Comparison of ENCODE assay signal across 24 mouse cellular contexts in genomic region chr8:111369711-111370110, GRCm38 (mm10). TPM values are rescaled to one million over a fixed set of nuclear protein-coding genes. Genes with fewer than 3 reads are reported as not detected.
A peak's percentile ranks its signal among the peaks of the same experiment; 100 is the strongest.
DNase-seq lines count a peak whose midpoint lies in the region; ATAC-seq and TF ChIP-seq lines count a peak whose summit lies in the region.
"Had no signal": no experiment of that assay in that cellular context is flagged by ENCODE, and none has a peak within 500 bp of the region (broad histone marks: within the 10 kb centered on the region; RNA-seq: fewer than 3 reads in every experiment).

No protein-coding gene starts in this region.

- TF ChIP-seq CTCF in kidney, adult 2 months (conservative IDR thresholded peaks at IDR 0.05; ENCODE audit: insufficient read depth, insufficient read length, low read depth, low read length), result no peak
- TF ChIP-seq CTCF in stomach, postnatal 0 days (IDR thresholded peaks at IDR 0.05; ENCODE audit: low read depth), result no peak

- H3K36me3 ChIP-seq in kidney, adult 2 months (ENCODE audit: control insufficient read depth, insufficient read depth, low read length), result no peaks in the 10 kb centered on the region
- H3K36me3 ChIP-seq in stomach, postnatal 0 days (ENCODE audit: control insufficient read depth, insufficient read depth, low read length), result no peaks in the 10 kb centered on the region
- H3K36me3 ChIP-seq: forebrain, embryonic 10.5 days; hindbrain, embryonic 12.5 days; hindbrain, embryonic 15.5 days had no signal

- H3K4me3 ChIP-seq in kidney, adult 2 months (ENCODE audit: insufficient read depth, low read depth, low read length), result no peak overlapping the region
- no peak overlapping the region for H3K4me3 ChIP-seq in stomach, postnatal 0 days (ENCODE audit: low read depth, low read length)
- H3K4me3 ChIP-seq: forebrain, embryonic 10.5 days; forebrain, embryonic 13.5 days; hindbrain, embryonic 12.5 days; hindbrain, embryonic 15.5 days had no signal

- no peak for TF ChIP-seq POLR2A in kidney, adult 2 months (IDR thresholded peaks at IDR 0.05; ENCODE audit: low read depth, low read length)

- no peaks in the 10 kb centered on the region for H3K9me3 ChIP-seq in stomach, postnatal 0 days (ENCODE audit: control insufficient read depth, low read length)
- H3K9me3 ChIP-seq: forebrain, embryonic 10.5 days; forebrain, embryonic 13.5 days; hindbrain, embryonic 12.5 days; hindbrain, embryonic 15.5 days had no signal

- no peak for ATAC-seq in stomach, postnatal 0 days (ENCODE audit: low FRiP score, low TSS enrichment)
- ATAC-seq: CD4-positive, CD25-positive, alpha-beta regulatory T cell, adult 4 months; forebrain, embryonic 13.5 days; forebrain, embryonic 16.5 days; Patski had no signal

- WGBS in kidney, adult 2 months, result 84% methylated on average over 9 of the region's 9 CpGs
- 65% methylated on average over 9 of the region's 9 CpGs for WGBS in stomach, postnatal 0 days

- no peak for DNase-seq in kidney, adult 2 months
- no peak for DNase-seq in kidney, adult 11 months
- peak; percentile 44 for DNase-seq in urinary bladder, postnatal 36 days (ENCODE audit: low spot score in 2 of 2)
- DNase-seq in urinary bladder, postnatal 4 days (ENCODE audit: low spot score in 2 of 2), result no peak
- DNase-seq in stomach, postnatal 0 days (ENCODE audit: low spot score), result no peak
- no peak for DNase-seq in adrenal gland, adult (ENCODE audit: inconsistent age in 2 of 2, low spot score in 1 of 2)
- DNase-seq: adrenal gland, adult 2 months; adrenal gland, postnatal 14 days; cerebellum, adult 11 months; cerebellum, adult 8-10 months; cerebellum, postnatal 14 days; gastrocnemius, postnatal 10 days; gastrocnemius, postnatal 36 days had no signal

- H3K27ac ChIP-seq in kidney, adult 2 months (ENCODE audit: insufficient read depth, low read depth, low read length), result peak overlapping the region; percentile 4; the same call in 1 of the 2 replicates
- 0 out of 2 replicates have a peak overlapping the region, but pooled peaks have one; percentile 46 for H3K27ac ChIP-seq in stomach, postnatal 0 days (replicated peaks)
- H3K27ac ChIP-seq: forebrain, embryonic 10.5 days; forebrain, embryonic 13.5 days; hindbrain, embryonic 12.5 days; hindbrain, embryonic 15.5 days had no signal

- TF ChIP-seq EP300 in stomach, postnatal 0 days (optimal IDR thresholded peaks at IDR 0.05), result no peak

- H3K9ac ChIP-seq in stomach, postnatal 0 days (ENCODE audit: low read length), result no peak overlapping the region
- H3K9ac ChIP-seq: forebrain, embryonic 13.5 days; hindbrain, embryonic 12.5 days; hindbrain, embryonic 15.5 days had no signal

- H3K4me2 ChIP-seq in stomach, postnatal 0 days (replicated peaks; ENCODE audit: low read depth), result no peak overlapping the region
- H3K4me2 ChIP-seq: forebrain, embryonic 13.5 days; heart, embryonic 11.5 days; hindbrain, embryonic 12.5 days; hindbrain, embryonic 15.5 days had no signal

- H3K4me1 ChIP-seq in kidney, adult 2 months (ENCODE audit: control insufficient read depth, insufficient read depth, low read length), result peaks cover 9% of the 10 kb centered on the region; the same call in 1 of the 2 replicates
- H3K4me1 ChIP-seq in stomach, postnatal 0 days (replicated peaks; ENCODE audit: control insufficient read depth, insufficient read depth), result no peaks in the 10 kb centered on the region; the same call in 1 of the 2 replicates
- H3K4me1 ChIP-seq: forebrain, embryonic 13.5 days; hindbrain, embryonic 12.5 days; hindbrain, embryonic 15.5 days had no signal

- H3K27me3 ChIP-seq in kidney, adult 2 months (replicated peaks; ENCODE audit: control insufficient read depth, insufficient read depth, low read length), result no peaks in the 10 kb centered on the region
- no peaks in the 10 kb centered on the region for H3K27me3 ChIP-seq in stomach, postnatal 0 days (ENCODE audit: control insufficient read depth, insufficient read depth, low read length)
- H3K27me3 ChIP-seq: forebrain, embryonic 13.5 days; hindbrain, embryonic 12.5 days; hindbrain, embryonic 15.5 days; Patski had no signal

RNA-seq across cellular contexts. Expression of gene Fa2h, which starts 23.9 kb away (rescaled TPM):
- 15.3 and 21.0 TPM in 2 replicates for polyA plus RNA-seq in kidney, adult 2 months (2012; rRNA removed)
- polyA plus RNA-seq in stomach, postnatal 0 days (2015; fragmentation: Nextera tagmentation; extraction: Ambion mirVana), result 24.7 and 34.2 TPM in 2 replicates
- polyA plus RNA-seq: CD4-positive, CD25-positive, alpha-beta regulatory T cell, adult 4 months; embryonic facial prominence, embryonic 11.5 days; forebrain, embryonic 10.5 days; forebrain, embryonic 13.5 days; forebrain, embryonic 16.5 days; heart, embryonic 14.5 days; heart, postnatal 0 days had no signal

RNA-seq across cellular contexts. Expression of gene Mlkl, which starts 31.7 kb away (rescaled TPM):
- 0.73 and 1.5 TPM in 2 replicates for polyA plus RNA-seq in kidney, adult 2 months (2012; rRNA removed)
- 4.4 and 4.8 TPM in 2 replicates for polyA plus RNA-seq in stomach, postnatal 0 days (2015; fragmentation: Nextera tagmentation; extraction: Ambion mirVana)

Comparison
In these comparisons a context has a peak if more than half of its experiments do, and no peak if none do; other contexts are left out.
1. DNase-seq: peak in urinary bladder, postnatal 36 days (2 of 2); none in kidney, adult 2 months (single experiment), kidney, adult 11 months (single experiment), urinary bladder, postnatal 4 days (0 of 2), stomach, postnatal 0 days (single experiment) and adrenal gland, adult (0 of 2).